Mouse (Mus musculus): ENCODE measurements around the gene Ddah1. TPM values are rescaled to one million over a fixed set of nuclear protein-coding genes. Genes with fewer than 3 reads are reported as not detected.

Ddah1 gene
- total RNA-seq, 1 experiment = 15.5 TPM

DNA sequence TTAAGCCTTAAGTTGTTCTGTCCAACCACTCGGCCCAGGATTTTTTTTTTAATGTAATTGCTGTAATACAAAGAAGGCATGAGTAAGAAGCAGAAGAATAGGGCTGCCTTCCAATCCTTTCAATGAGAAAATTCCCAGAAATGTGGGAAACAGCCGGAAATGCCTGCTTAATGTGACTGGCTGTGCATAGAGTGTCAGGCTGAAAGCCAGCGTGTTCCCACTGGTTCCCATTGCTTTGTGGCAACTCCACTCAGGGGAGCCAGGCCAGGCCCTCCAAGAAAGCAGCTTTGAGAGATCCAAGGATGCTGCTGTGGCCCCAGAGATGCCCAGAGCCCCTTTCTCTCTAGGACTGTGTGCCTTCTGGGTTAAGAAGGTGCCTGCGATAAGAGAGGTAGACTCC, 126.9 kb downstream of the Ddah1 start:
- no peak overlapping the region for H3K27ac ChIP-seq (ENCODE audit: insufficient read depth, low read depth, low read length, poor library complexity, severe bottlenecking)
- no peak for DNase-seq (ENCODE audit: low read depth, low spot score)
- no peak overlapping the region for H3K4me3 ChIP-seq (ENCODE audit: insufficient read depth in 1 of 2, low read depth in 1 of 2, low read length in 2 of 2, poor library complexity in 1 of 2, severe bottlenecking in 1 of 2)
- H3K9me3 ChIP-seq (ENCODE audit: control insufficient read depth, insufficient read depth, low read depth, low read length) = no peaks in the 10 kb centered on the region
- no peak overlapping the region for H3K9ac ChIP-seq (ENCODE audit: insufficient read depth, low read depth, low read length, poor library complexity, severe bottlenecking)
- H3K4me1 ChIP-seq (ENCODE audit: control insufficient read depth in 2 of 2, insufficient read depth in 2 of 2, low read length in 2 of 2, poor library complexity in 1 of 2) = no peaks in the 10 kb centered on the region
- in situ Hi-C loops (cut with MboI; ENCODE audit: low sequenced_read_pairs in 2 of 2, unreplicated experiment in 2 of 2) = no loop called here
- TF ChIP-seq MAFK (IDR thresholded peaks at IDR 0.05; ENCODE audit: insufficient read depth, low read depth, low read length) (no peak), HCFC1 (IDR thresholded peaks at IDR 0.05; ENCODE audit: borderline replicate concordance, insufficient read depth, low read length) (no peak), ZC3H11A (IDR thresholded peaks at IDR 0.05; ENCODE audit: borderline replicate concordance, low read depth, low read length) (no peak), ZNF384 (IDR thresholded peaks at IDR 0.05; ENCODE audit: low read depth, low read length) (no peak), CHD2 (IDR thresholded peaks at IDR 0.05; ENCODE audit: low read depth, low read length) (no peak)
- H3K36me3 ChIP-seq (ENCODE audit: control insufficient read depth, insufficient read depth, low read length, poor library complexity, severe bottlenecking) = no peaks in the 10 kb centered on the region

DNA sequence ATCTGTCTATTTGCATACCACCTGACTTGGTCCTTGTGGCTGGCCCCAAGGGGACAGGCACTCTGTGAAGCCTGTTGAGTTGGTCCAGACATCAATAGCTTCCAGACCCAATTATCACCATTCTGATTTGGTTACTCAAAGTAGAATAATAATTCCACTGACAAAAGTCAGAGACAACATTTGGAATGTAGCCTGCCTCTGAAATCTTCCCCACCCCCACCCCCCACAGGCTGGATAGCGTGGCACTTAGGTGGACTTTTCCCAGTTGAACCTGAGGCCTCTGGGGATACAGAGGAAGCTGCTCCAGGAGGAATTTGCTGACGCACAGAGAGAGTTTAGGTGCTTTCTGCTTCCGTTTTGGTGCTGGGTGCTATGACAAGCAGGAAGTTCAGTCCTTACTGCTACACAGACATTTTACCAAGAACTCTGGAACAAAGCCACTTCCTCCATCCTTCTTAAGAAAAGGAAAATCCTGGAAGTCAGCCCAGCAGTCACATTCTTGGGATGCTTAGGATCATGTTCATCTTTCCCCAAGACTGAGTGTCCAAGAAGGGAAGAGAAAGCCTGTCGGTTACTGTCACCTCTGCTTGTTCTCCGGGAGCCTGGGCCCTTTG, 127.5 kb downstream of the Ddah1 start:
- Histone ChIP-seq H3K36me3 (ENCODE audit: control insufficient read depth, insufficient read depth, low read length, poor library complexity, severe bottlenecking) (no peaks in the 10 kb centered on the region), H3K4me3 (ENCODE audit: insufficient read depth in 1 of 2, low read depth in 1 of 2, low read length in 2 of 2, poor library complexity in 1 of 2, severe bottlenecking in 1 of 2) (no peak overlapping the region), H3K9me3 (ENCODE audit: control insufficient read depth, insufficient read depth, low read depth, low read length) (no peaks in the 10 kb centered on the region), H3K4me1 (ENCODE audit: control insufficient read depth in 2 of 2, insufficient read depth in 2 of 2, low read length in 2 of 2, poor library complexity in 1 of 2) (no peaks in the 10 kb centered on the region), H3K9ac (ENCODE audit: insufficient read depth, low read depth, low read length, poor library complexity, severe bottlenecking) (no peak overlapping the region), H3K27ac (ENCODE audit: insufficient read depth, low read depth, low read length, poor library complexity, severe bottlenecking) (no peak overlapping the region)
- DNase-seq (ENCODE audit: low read depth, low spot score) = peak; percentile 9
- in situ Hi-C loops (cut with MboI; ENCODE audit: low sequenced_read_pairs in 2 of 2, unreplicated experiment in 2 of 2) = no loop called here
- TF ChIP-seq ZNF384 (IDR thresholded peaks at IDR 0.05; ENCODE audit: low read depth, low read length) (no peak), ZC3H11A (IDR thresholded peaks at IDR 0.05; ENCODE audit: borderline replicate concordance, low read depth, low read length) (no peak), CHD2 (IDR thresholded peaks at IDR 0.05; ENCODE audit: low read depth, low read length) (no peak), HCFC1 (IDR thresholded peaks at IDR 0.05; ENCODE audit: borderline replicate concordance, insufficient read depth, low read length) (no peak), MAFK (IDR thresholded peaks at IDR 0.05; ENCODE audit: insufficient read depth, low read depth, low read length) (no peak)

DNA sequence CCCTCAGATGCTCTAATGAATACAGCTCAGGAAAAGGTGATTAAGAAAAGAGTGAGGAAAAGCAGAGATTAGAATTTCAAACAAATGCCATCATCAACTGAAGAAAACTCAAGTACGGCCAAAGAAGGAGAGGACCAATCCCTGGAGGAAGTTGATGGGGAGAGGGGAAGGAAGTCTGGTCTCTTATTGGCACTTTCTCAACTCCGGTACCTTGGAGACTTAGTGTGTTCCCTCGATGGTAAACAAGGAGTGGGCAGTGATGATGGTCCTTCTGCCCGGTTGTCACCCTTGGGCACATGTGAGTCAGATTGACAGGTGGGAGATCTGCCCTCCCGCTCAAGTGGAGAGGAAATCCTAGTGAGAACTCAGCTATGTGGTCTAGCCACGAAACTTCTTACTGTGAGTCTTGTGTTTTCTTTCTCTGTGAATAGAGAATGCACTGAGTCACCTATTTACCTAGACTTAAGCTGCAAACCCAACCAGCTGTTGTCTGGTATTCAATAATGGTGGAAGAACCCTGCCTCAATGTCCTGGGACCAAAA, 129.0 kb downstream of the Ddah1 start:
- in situ Hi-C loops (cut with MboI; ENCODE audit: low sequenced_read_pairs in 2 of 2, unreplicated experiment in 2 of 2) = no loop called here
- Histone ChIP-seq H3K36me3 (ENCODE audit: control insufficient read depth, insufficient read depth, low read length, poor library complexity, severe bottlenecking) (no peaks in the 10 kb centered on the region), H3K9ac (ENCODE audit: insufficient read depth, low read depth, low read length, poor library complexity, severe bottlenecking) (no peak overlapping the region), H3K4me1 (ENCODE audit: control insufficient read depth in 2 of 2, insufficient read depth in 2 of 2, low read length in 2 of 2, poor library complexity in 1 of 2) (no peaks in the 10 kb centered on the region), H3K4me3 (ENCODE audit: insufficient read depth in 1 of 2, low read depth in 1 of 2, low read length in 2 of 2, poor library complexity in 1 of 2, severe bottlenecking in 1 of 2) (no peak overlapping the region), H3K9me3 (ENCODE audit: control insufficient read depth, insufficient read depth, low read depth, low read length) (no peaks in the 10 kb centered on the region), H3K27ac (ENCODE audit: insufficient read depth, low read depth, low read length, poor library complexity, severe bottlenecking) (no peak overlapping the region)
- no peak for TF ChIP-seq ZNF384 (IDR thresholded peaks at IDR 0.05; ENCODE audit: low read depth, low read length)
- DNase-seq (ENCODE audit: low read depth, low spot score) = no peak

DNA sequence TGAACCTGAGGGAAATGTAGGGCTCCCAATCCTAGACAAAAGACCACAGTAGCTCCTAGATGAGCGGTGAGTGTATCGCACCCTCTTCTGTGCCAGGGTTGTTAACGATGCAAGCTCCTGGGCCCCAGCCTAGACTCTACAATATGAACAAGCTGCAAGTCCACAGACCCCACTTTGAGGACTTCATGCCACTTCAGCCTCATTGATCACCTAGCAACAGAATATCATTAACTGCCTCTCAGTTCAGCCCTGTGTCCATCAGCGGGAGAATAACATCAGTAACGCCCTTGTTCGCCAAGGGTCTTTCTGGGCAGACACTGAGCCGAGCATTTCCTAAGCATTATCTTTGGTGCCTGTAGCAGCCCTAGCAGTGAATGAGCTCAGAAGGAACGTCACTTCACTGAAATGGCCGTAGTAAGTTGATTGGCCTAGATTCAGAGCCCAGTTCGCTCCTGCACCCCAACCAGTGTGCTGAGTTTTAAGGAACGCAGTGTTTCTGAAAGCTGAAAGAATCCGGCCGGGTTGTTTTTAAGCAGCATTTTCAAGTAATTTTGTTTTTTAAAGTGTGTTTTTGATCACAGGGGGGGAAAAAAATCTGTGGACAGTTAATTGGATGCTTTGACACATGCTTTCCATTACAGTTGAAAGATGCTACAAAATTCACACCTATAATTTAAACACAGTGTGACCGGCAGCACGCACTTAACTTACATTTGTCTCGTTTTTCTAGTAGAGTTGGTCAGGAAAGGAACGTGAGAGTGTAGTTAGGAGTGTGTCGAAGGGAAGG, 132.1 kb downstream of the Ddah1 start:
- no peak for DNase-seq (ENCODE audit: low read depth, low spot score)
- Histone ChIP-seq H3K9me3 (ENCODE audit: control insufficient read depth, insufficient read depth, low read depth, low read length) (no peaks in the 10 kb centered on the region), H3K4me1 (ENCODE audit: control insufficient read depth in 2 of 2, insufficient read depth in 2 of 2, low read length in 2 of 2, poor library complexity in 1 of 2) (no peaks in the 10 kb centered on the region), H3K4me3 (ENCODE audit: insufficient read depth in 1 of 2, low read depth in 1 of 2, low read length in 2 of 2, poor library complexity in 1 of 2, severe bottlenecking in 1 of 2) (no peak overlapping the region), H3K27ac (ENCODE audit: insufficient read depth, low read depth, low read length, poor library complexity, severe bottlenecking) (no peak overlapping the region), H3K9ac (ENCODE audit: insufficient read depth, low read depth, low read length, poor library complexity, severe bottlenecking) (no peak overlapping the region), H3K36me3 (ENCODE audit: control insufficient read depth, insufficient read depth, low read length, poor library complexity, severe bottlenecking) (no peaks in the 10 kb centered on the region)
- no peak for TF ChIP-seq HCFC1 (IDR thresholded peaks at IDR 0.05; ENCODE audit: borderline replicate concordance, insufficient read depth, low read length)
- TF ChIP-seq CHD2 (IDR thresholded peaks at IDR 0.05; ENCODE audit: low read depth, low read length) = no peak
- no peak for TF ChIP-seq ZNF384 (IDR thresholded peaks at IDR 0.05; ENCODE audit: low read depth, low read length)
- TF ChIP-seq MAFK (IDR thresholded peaks at IDR 0.05; ENCODE audit: insufficient read depth, low read depth, low read length) = no peak
- TF ChIP-seq ZC3H11A (IDR thresholded peaks at IDR 0.05; ENCODE audit: borderline replicate concordance, low read depth, low read length) = no peak
- in situ Hi-C loops (cut with MboI; ENCODE audit: low sequenced_read_pairs in 2 of 2, unreplicated experiment in 2 of 2) = no loop called here

Data from ES-E14 (cell line).